Mouse (Mus musculus) cerebellum, adult 18-20 months (tissue): ENCODE measurements around the gene Mrps18a.

Experiments
- DNase-seq, 2 experiments: peaks; one replicate each; pipeline ENCODE4 v3.0.0; 2021

Gene Mrps18a

GRCm38 (mm10) chr17:46152847-46153782 lies 42.3 kb downstream of the Mrps18a start, which contains the start of gene Mad2l1bp:
Gene Mad2l1bp (minus strand): TSS chr17:46153553.
- peak; percentile 84 to 89 for DNase-seq

- no peak for DNase-seq
These were observed 43.5 kb downstream of the Mrps18a start for GRCm38 (mm10) chr17:46154336-46154735.

- DNase-seq = no peak
These were observed 45.9 kb downstream of the Mrps18a start for GRCm38 (mm10) chr17:46156680-46157079.

- no peak for DNase-seq
These were observed 46.3 kb downstream of the Mrps18a start for GRCm38 (mm10) chr17:46157131-46157530.

- DNase-seq = no peak
These were observed 48.5 kb downstream of the Mrps18a start for GRCm38 (mm10) chr17:46159236-46159635.

- DNase-seq = peak; percentile 84
These were observed 49.4 kb downstream of the Mrps18a start for GRCm38 (mm10) chr17:46160090-46160662.

GRCm38 (mm10) chr17:46160686-46161085 lies 49.9 kb downstream of the Mrps18a start, which contains the start of gene Gtpbp2:
Gene Gtpbp2 (plus strand): TSS chr17:46161032.
- DNase-seq = peak; percentile 95 to 99

- no peak for DNase-seq
These were observed 50.4 kb downstream of the Mrps18a start for GRCm38 (mm10) chr17:46161179-46161578.

- DNase-seq = no peak
These were observed 50.9 kb downstream of the Mrps18a start for GRCm38 (mm10) chr17:46161710-46162109.

GRCm38 (mm10) chr17:46162551-46162950 lies 51.8 kb downstream of the Mrps18a start:
- DNase-seq = no peak

GRCm38 (mm10) chr17:46162951-46163421 lies 52.2 kb downstream of the Mrps18a start:
- DNase-seq = no peak

- DNase-seq = no peak
These were observed 53.5 kb downstream of the Mrps18a start for GRCm38 (mm10) chr17:46164301-46164700.

GRCm38 (mm10) chr17:46164791-46165190 lies 54.0 kb downstream of the Mrps18a start:
- no peak for DNase-seq

GRCm38 (mm10) chr17:46165460-46165859 lies 54.7 kb downstream of the Mrps18a start:
- no peak for DNase-seq

- DNase-seq = no peak
These were observed 55.5 kb downstream of the Mrps18a start for GRCm38 (mm10) chr17:46166270-46166669.

- no peak for DNase-seq
These were observed 56.2 kb downstream of the Mrps18a start for GRCm38 (mm10) chr17:46167014-46167413.

GRCm38 (mm10) chr17:46168318-46168717 lies 57.5 kb downstream of the Mrps18a start:
- no peak for DNase-seq

- DNase-seq = no peak
These were observed 58.0 kb downstream of the Mrps18a start for GRCm38 (mm10) chr17:46168768-46169167.

GRCm38 (mm10) chr17:46170538-46170937 lies 59.8 kb downstream of the Mrps18a start:
- peak in 1 of 2 experiments; percentile 24 for DNase-seq
